ENCODE assay signal across 27 mouse cellular contexts in the genomic region with DNA sequence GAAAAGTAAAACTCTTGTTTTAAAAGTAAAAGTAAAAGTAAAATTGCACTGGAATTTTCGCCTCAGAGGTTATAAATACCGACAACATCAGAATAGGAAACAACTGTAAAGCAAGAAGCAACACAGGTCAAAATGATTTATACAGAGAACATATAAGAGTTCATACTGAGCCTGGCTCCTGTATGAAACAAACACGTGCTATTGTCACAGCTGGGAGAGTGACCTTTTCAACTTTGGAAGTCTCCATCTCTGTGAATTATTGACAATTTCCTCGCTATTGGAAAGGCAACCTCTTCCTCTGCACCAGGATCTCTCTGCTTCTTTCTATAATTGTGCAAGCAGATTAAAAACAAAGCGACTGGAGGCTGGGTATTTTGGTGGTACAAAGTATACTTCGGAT.
DNase-seq lines count a peak whose midpoint lies in the region; ATAC-seq and TF ChIP-seq lines count a peak whose summit lies in the region.
"Had no signal": no experiment of that assay in that cellular context is flagged by ENCODE, and none has a peak within 500 bp of the region (broad histone marks: within the 10 kb centered on the region; RNA-seq: fewer than 3 reads in every experiment).

No protein-coding gene starts in this region.

- TF ChIP-seq POLR2A in liver, adult 2 months (IDR thresholded peaks at IDR 0.05; ENCODE audit: extremely low read depth, insufficient read depth, low read length): no peak

- H3K27ac ChIP-seq in liver, adult 2 months (replicated peaks; ENCODE audit: insufficient read depth, low read depth, low read length): no peak overlapping the region
- no peak overlapping the region for H3K27ac ChIP-seq in liver, embryonic 12.5 days
- H3K27ac ChIP-seq in forebrain, embryonic 16.5 days (ENCODE audit: low read length): no peak overlapping the region
- H3K27ac ChIP-seq: forebrain, embryonic 13.5 days; hindbrain, embryonic 10.5 days; left cerebral cortex, adult 2 months; liver, embryonic 15.5 days; lung, embryonic 15.5 days; midbrain, embryonic 15.5 days; neural tube, embryonic 13.5 days had no signal

- WGBS in liver, adult 2 months: 44% methylated on average over 6 of the region's 6 CpGs
- 60% methylated on average over 6 of the region's 6 CpGs for WGBS in liver, embryonic 12.5 days (ENCODE audit: insufficient replicate concordance)
- WGBS in forebrain, embryonic 16.5 days: 86% methylated on average over 6 of the region's 6 CpGs

- no peak overlapping the region for H3K4me3 ChIP-seq in liver, adult 2 months (ENCODE audit: insufficient read depth, low read depth, low read length)
- no peak overlapping the region for H3K4me3 ChIP-seq in liver, embryonic 12.5 days
- no peak overlapping the region for H3K4me3 ChIP-seq in forebrain, embryonic 16.5 days (replicated peaks; ENCODE audit: low read length)
- H3K4me3 ChIP-seq: forebrain, embryonic 13.5 days; hindbrain, embryonic 10.5 days; left cerebral cortex, adult 2 months; liver, embryonic 15.5 days; lung, embryonic 15.5 days; megakaryocyte, embryonic 14.5 days; midbrain, embryonic 15.5 days; neural tube, embryonic 13.5 days had no signal

- H3K79me2 ChIP-seq in liver, adult 2 months (ENCODE audit: control insufficient read depth, insufficient read depth, low read length): no peaks in the 10 kb centered on the region

- no peaks in the 10 kb centered on the region for H3K9me3 ChIP-seq in liver, embryonic 12.5 days (replicated peaks)
- H3K9me3 ChIP-seq in forebrain, embryonic 16.5 days (ENCODE audit: control insufficient read depth, low read length): no peaks in the 10 kb centered on the region
- H3K9me3 ChIP-seq: forebrain, embryonic 13.5 days; G1E; hindbrain, embryonic 10.5 days; liver, embryonic 15.5 days; lung, embryonic 15.5 days; megakaryocyte, embryonic 14.5 days; midbrain, embryonic 15.5 days; neural tube, embryonic 13.5 days had no signal

- H3K4me1 ChIP-seq in liver, adult 2 months (ENCODE audit: control insufficient read depth, insufficient read depth, low read length): no peaks in the 10 kb centered on the region
- H3K4me1 ChIP-seq in liver, embryonic 12.5 days: no peaks in the 10 kb centered on the region
- no peaks in the 10 kb centered on the region for H3K4me1 ChIP-seq in forebrain, embryonic 16.5 days (replicated peaks; ENCODE audit: control insufficient read depth, insufficient read depth, low read length)
- H3K4me1 ChIP-seq: forebrain, embryonic 13.5 days; hindbrain, embryonic 10.5 days; liver, embryonic 15.5 days; lung, embryonic 15.5 days; megakaryocyte, embryonic 14.5 days; midbrain, embryonic 15.5 days; neural tube, embryonic 13.5 days had no signal

- no peak for TF ChIP-seq CTCF in liver, adult 2 months (IDR thresholded peaks at IDR 0.05; ENCODE audit: low read depth, low read length)

- peak; percentile 23 for DNase-seq in embryo, embryonic 11 days
- DNase-seq in embryo, embryonic 10 days (ENCODE audit: low spot score): no peak
- DNase-seq in liver, adult 2 months (ENCODE audit: extremely low read depth, low read depth, low spot score): peak; percentile 2
- DNase-seq in kidney, postnatal 14 days: peak; percentile 48
- no peak for DNase-seq in cerebellum, postnatal 25 days
- DNase-seq: adrenal gland, postnatal 25 days; B cell, adult 2 months; cerebellum, adult 9-10 months; gastrocnemius, postnatal 14 days; heart, adult 11 months; lung, postnatal 36 days; right cerebral cortex, postnatal 4 days; thymus, postnatal 14 days had no signal

- no peaks in the 10 kb centered on the region for H3K27me3 ChIP-seq in liver, adult 2 months (ENCODE audit: control insufficient read depth, insufficient read depth, low read length)
- no peaks in the 10 kb centered on the region for H3K27me3 ChIP-seq in liver, embryonic 12.5 days (replicated peaks)
- H3K27me3 ChIP-seq in forebrain, embryonic 16.5 days (replicated peaks; ENCODE audit: control insufficient read depth, insufficient read depth, low read length): no peaks in the 10 kb centered on the region
- H3K27me3 ChIP-seq: CH12.LX; forebrain, embryonic 13.5 days; liver, embryonic 15.5 days; lung, embryonic 15.5 days; megakaryocyte, embryonic 14.5 days; midbrain, embryonic 15.5 days; neural tube, embryonic 13.5 days had no signal

- no peak overlapping the region for H3K4me2 ChIP-seq in liver, embryonic 12.5 days
- no peak overlapping the region for H3K4me2 ChIP-seq in forebrain, embryonic 16.5 days (ENCODE audit: low read length)
- H3K4me2 ChIP-seq: forebrain, embryonic 13.5 days; heart, embryonic 11.5 days; liver, embryonic 15.5 days; lung, embryonic 15.5 days; midbrain, embryonic 15.5 days; neural tube, embryonic 13.5 days had no signal

- H3K9ac ChIP-seq in liver, adult 2 months (ENCODE audit: low read depth, low read length): no peak overlapping the region
- H3K9ac ChIP-seq in liver, embryonic 12.5 days: no peak overlapping the region
- no peak overlapping the region for H3K9ac ChIP-seq in forebrain, embryonic 16.5 days (replicated peaks; ENCODE audit: low read depth, low read length)
- H3K9ac ChIP-seq: forebrain, embryonic 13.5 days; liver, embryonic 15.5 days; lung, embryonic 15.5 days; midbrain, embryonic 15.5 days; neural tube, embryonic 13.5 days had no signal

- H3K36me3 ChIP-seq in liver, adult 2 months (ENCODE audit: control insufficient read depth, insufficient read depth, low read length): no peaks in the 10 kb centered on the region
- H3K36me3 ChIP-seq in liver, embryonic 12.5 days: no peaks in the 10 kb centered on the region
- no peaks in the 10 kb centered on the region for H3K36me3 ChIP-seq in forebrain, embryonic 16.5 days (ENCODE audit: control insufficient read depth, insufficient read depth)
- H3K36me3 ChIP-seq: G1E; hindbrain, embryonic 10.5 days; liver, embryonic 15.5 days; lung, embryonic 15.5 days; midbrain, embryonic 15.5 days; neural tube, embryonic 13.5 days had no signal

- ATAC-seq in liver, embryonic 12.5 days: no peak
- ATAC-seq in forebrain, embryonic 16.5 days: no peak
- ATAC-seq: forebrain, embryonic 13.5 days; midbrain, embryonic 15.5 days; Patski had no signal

Comparison
In these comparisons a context has a peak if more than half of its experiments do, and no peak if none do; other contexts are left out.
1. DNase-seq: peak in embryo, embryonic 11 days (single experiment), liver, adult 2 months (single experiment) and kidney, postnatal 14 days (single experiment); none in embryo, embryonic 10 days (single experiment) and cerebellum, postnatal 25 days (0 of 2).